Mouse (Mus musculus) stomach, postnatal 0 days (tissue): ENCODE data around the gene 8030474K03Rik. TPM values are rescaled to one million over a fixed set of nuclear protein-coding genes. Genes with fewer than 3 reads are reported as not detected.
"Not testable (repeated sequence)": the region's sequence is repeated elsewhere in the genome, so short reads cannot be mapped to it uniquely, and the experiment has no call there.

Experiments
- ATAC-seq: fragments of 200-750 bp; cut with Nextera tagmentation; 2 replicates; pipeline ENCODE4 v1.8.0; 2017; ENCODE audit not compliant: low FRiP score, low TSS enrichment
- DNase-seq: peaks from one replicate; pipeline ENCODE4 v3.0.0-alpha.2; 2016; ENCODE audit warnings: low spot score
- H3K27ac ChIP-seq: fragments of 300-500 bp; sonication (generic); replicated peaks from 2 replicates; pipeline ENCODE4 v1.5.1; 2014; ENCODE audit warnings: mild to moderate bottlenecking, control low read depth
- H3K27me3 ChIP-seq: fragments of 300-500 bp; sonication (generic); 2 replicates; pipeline ENCODE4 v1.6.1; 2014; ENCODE audit warnings: low read length; ENCODE audit not compliant: control insufficient read depth, insufficient read depth
- H3K36me3 ChIP-seq: fragments of 300-500 bp; sonication (generic); 2 replicates; pipeline ENCODE4 v1.6.1; 2014; ENCODE audit warnings: low read length, mixed read lengths; ENCODE audit not compliant: control insufficient read depth, insufficient read depth
- H3K4me1 ChIP-seq: fragments of 300-500 bp; sonication (generic); replicated peaks from 2 replicates; pipeline ENCODE4 v1.6.1; 2014; ENCODE audit warnings: antibody characterized with exemption; ENCODE audit not compliant: control insufficient read depth, insufficient read depth
- H3K4me2 ChIP-seq: fragments of 300-500 bp; sonication (generic); replicated peaks from 2 replicates; pipeline ENCODE4 v1.6.1; 2014; ENCODE audit warnings: low read depth, mild to moderate bottlenecking, control low read depth, moderate library complexity
- H3K4me3 ChIP-seq: fragments of 300-500 bp; sonication (generic); 2 replicates; pipeline ENCODE4 v1.5.1; 2014; ENCODE audit warnings: low read depth, low read length, control low read depth
- H3K9ac ChIP-seq: fragments of 300-500 bp; sonication (generic); 2 replicates; pipeline ENCODE4 v1.6.1; 2014; ENCODE audit warnings: mild to moderate bottlenecking, low read length, control low read depth, mixed read lengths
- H3K9me3 ChIP-seq: fragments of 300-500 bp; sonication (generic); 2 replicates; pipeline ENCODE4 v1.6.1; 2016; ENCODE audit warnings: low read length; ENCODE audit not compliant: control insufficient read depth
- CTCF ChIP-seq: IDR thresholded peaks from 2 replicates; pipeline ENCODE4 v1.5.1; 2016; ENCODE audit warnings: antibody characterized with exemption, low read depth, mild to moderate bottlenecking, moderate library complexity
- EP300 ChIP-seq: optimal IDR thresholded peaks from 2 replicates; pipeline ENCODE3; 2016; ENCODE audit warnings: antibody characterized with exemption
- WGBS: fragments of 180-500 bp; shearing (Covaris S2); extraction: QIAGEN DNeasy Blood & Tissue Kit; methylation state at CpG from one replicate; pipeline ENCODE4 v1.1.7; 2014; 5-methylcytosine and 5-hydroxymethylcytosine counted together
- polyA plus RNA-seq: library from polyadenylated mRNA; unstranded; fragments of >200 nt; fragmentation: Nextera tagmentation; extraction: Ambion mirVana; gene quantifications from 2 replicates; pipeline ENCODE4 v1.2.1, GENCODE M21; 2015

8030474K03Rik gene
- polyA plus RNA-seq, 1 experiment from 2014 or later: not detected

DNA sequence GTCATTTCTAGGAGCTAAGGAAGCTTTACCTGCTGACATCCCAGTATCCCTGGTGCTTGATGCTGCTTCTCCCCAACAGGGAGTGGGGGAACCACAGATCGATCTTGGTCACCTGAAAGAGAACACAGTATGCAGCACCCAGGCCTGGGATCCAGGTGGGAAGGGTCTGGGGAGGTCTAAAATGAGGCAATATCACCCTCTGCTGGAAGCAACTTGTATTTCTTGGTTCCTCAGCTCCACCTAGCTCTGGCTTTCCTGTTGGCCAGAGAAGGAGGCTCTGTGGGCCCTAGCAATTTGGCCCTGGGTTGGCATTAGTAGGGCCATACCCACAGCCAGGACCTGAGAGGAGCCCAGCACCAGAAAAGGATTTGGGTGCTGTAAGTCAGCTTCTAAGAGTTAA, 24.7 kb downstream of the 8030474K03Rik start:
- DNase-seq: no peak
- H3K4me2 ChIP-seq: no peak overlapping the region
- H3K9ac ChIP-seq: no peak overlapping the region
- no peaks in the 10 kb centered on the region for H3K4me1 ChIP-seq
- 33% methylated on average over 1 of the region's 1 CpGs for WGBS
- no peak for TF ChIP-seq EP300
- TF ChIP-seq CTCF: peak; percentile 65
- no peaks in the 10 kb centered on the region for H3K27me3 ChIP-seq
- H3K9me3 ChIP-seq: no peaks in the 10 kb centered on the region
- no peak overlapping the region for H3K4me3 ChIP-seq
- no peaks in the 10 kb centered on the region for H3K36me3 ChIP-seq
- no peak for ATAC-seq
- no peak overlapping the region for H3K27ac ChIP-seq

DNA sequence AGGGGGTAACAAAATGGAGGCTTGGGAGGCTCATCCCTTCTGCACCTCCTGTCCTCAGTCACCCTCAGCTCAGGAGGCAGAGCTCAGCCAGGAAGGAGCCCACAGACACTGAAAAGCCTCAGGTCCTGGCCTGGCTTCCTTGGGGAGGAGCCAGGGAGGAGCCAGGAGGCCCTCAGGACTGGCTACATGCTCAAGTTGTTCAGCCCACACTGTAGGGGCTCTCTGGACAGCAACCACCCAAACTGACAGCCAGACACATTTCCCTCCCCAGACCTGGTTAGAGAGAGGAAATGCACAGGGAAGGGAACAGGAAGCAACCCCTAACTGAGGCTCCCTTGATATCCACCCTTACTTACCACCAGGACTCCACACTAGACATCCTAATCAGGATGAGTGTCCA, 25.5 kb downstream of the 8030474K03Rik start:
- not testable (repeated sequence) for DNase-seq, H3K9me3 ChIP-seq, H3K27me3 ChIP-seq, H3K4me3 ChIP-seq, H3K36me3 ChIP-seq, H3K9ac ChIP-seq, H3K4me1 ChIP-seq, H3K4me2 ChIP-seq, H3K27ac ChIP-seq, ATAC-seq

DNA sequence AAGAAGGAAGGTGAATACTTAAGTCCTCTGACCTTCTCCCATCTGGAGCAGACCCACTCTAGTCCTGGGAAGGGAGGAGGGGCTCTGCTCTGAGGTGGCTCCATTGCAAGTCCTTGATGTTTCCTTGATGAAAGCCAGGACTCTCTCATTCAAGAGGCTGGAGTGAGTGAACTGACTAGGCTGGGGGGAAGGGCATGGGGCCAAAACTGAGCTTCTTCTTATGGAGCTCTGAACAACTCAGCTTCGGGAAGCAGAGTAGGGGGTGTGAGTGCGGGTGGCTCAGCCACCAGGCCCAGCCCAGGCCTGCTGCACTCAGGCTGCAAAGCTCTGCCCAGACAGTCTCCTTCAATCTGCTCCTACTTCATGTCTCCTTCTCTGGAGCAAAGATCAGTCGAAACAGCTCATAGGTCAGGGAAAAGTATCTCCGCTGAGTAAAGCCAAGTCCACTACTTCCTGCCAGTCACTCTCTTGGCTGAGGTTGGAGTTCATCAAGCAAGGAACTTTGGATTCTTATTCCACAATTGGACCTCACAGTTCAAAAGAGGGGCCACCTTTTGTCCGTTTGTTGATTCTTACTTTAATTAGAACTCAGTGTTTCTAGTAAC, 52.8 kb downstream of the 8030474K03Rik start:
- no peak overlapping the region for H3K9ac ChIP-seq
- no peak overlapping the region for H3K27ac ChIP-seq
- no peak overlapping the region for H3K4me2 ChIP-seq
- H3K36me3 ChIP-seq: no peaks in the 10 kb centered on the region
- WGBS: 55% methylated on average over 5 of the region's 5 CpGs
- TF ChIP-seq CTCF: no peak
- TF ChIP-seq EP300: no peak
- H3K9me3 ChIP-seq: no peaks in the 10 kb centered on the region
- H3K4me1 ChIP-seq: no peaks in the 10 kb centered on the region
- H3K27me3 ChIP-seq: no peaks in the 10 kb centered on the region
- no peak for ATAC-seq
- DNase-seq: peak; percentile 14
- no peak overlapping the region for H3K4me3 ChIP-seq

Other genes with a start within 250 kb of the 8030474K03Rik start
- gene Ogt, start 154.6 kb upstream of the 8030474K03Rik start, polyA plus RNA-seq: 41.1 and 48.2 TPM in 2 replicates
- 0.29 and 0.48 TPM in 2 replicates for gene Cxcr3, start 60.4 kb upstream of the 8030474K03Rik start, polyA plus RNA-seq
- gene Gm4779, start 233 bp upstream of the 8030474K03Rik start, polyA plus RNA-seq: not detected in 2 replicates
- gene Nhsl2, start 54.7 kb downstream of the 8030474K03Rik start, polyA plus RNA-seq: 2.2 TPM in 2 replicates